Mouse (Mus musculus): ENCODE results near the gene Wdr35. TPM values are rescaled to one million over a fixed set of nuclear protein-coding genes. Genes with fewer than 3 reads are reported as not detected.
"Not testable (repeated sequence)": the region's sequence is repeated elsewhere in the genome, so short reads cannot be mapped to it uniquely, and the experiment has no call there.

Wdr35 gene
- polyA plus RNA-seq, 1 experiment from 2014 or later = 28.1 TPM

DNA sequence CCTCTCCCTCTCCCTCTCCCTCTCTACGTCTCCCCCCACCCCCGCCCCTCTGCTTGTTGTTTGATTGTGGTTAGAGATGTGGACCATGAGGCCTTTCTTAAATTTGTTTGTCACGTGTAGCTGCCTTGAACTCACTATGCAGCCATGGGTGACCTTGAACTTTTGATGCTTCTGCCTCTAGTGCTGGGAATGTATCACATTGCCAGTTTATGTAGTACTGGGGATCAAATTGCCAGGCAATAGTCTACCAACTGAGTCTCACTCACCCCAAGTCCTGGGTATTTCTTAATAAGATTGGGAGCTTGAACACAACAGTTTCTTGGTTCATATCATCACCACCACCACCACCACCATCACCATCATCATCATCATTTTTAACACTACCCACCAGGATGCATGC, 47.3 kb downstream of the Wdr35 start:
- 85% methylated on average over 3 of the region's 3 CpGs for WGBS
- H3K9me3 ChIP-seq = no peaks in the 10 kb centered on the region
- no peak overlapping the region for H3K27ac ChIP-seq
- DNase-seq (ENCODE audit: extremely low spot score, low spot score) = no peak
- no peaks in the 10 kb centered on the region for H3K27me3 ChIP-seq (ENCODE audit: poor library complexity, severe bottlenecking)
- H3K4me3 ChIP-seq = no peak overlapping the region
- H3K4me1 ChIP-seq = no peaks in the 10 kb centered on the region
- H3K36me3 ChIP-seq (replicated peaks) = peaks cover 27% of the 10 kb centered on the region

DNA sequence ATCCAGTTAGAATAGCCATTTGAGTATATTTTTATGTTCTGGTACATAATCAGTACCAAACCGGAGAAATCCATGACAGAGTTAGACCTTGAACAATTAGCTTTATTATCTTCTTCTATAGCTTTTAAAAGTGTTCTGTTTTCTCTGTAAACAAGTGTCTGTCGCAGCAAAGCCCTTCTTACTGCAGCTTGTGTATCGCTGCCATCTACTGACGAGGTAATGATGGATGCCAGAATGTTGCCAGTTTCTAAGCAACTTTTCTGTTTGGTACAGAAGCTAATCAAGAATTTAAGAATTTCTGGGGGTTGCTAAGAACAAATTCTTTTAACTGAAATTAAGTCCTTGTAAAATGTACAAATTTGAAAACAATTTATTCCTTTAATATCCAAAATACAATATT, 49.3 kb downstream of the Wdr35 start:
- DNase-seq (ENCODE audit: extremely low spot score, low spot score) = no peak
- 73% methylated on average over 4 of the region's 4 CpGs for WGBS
- no peaks in the 10 kb centered on the region for H3K27me3 ChIP-seq (ENCODE audit: poor library complexity, severe bottlenecking)
- no peaks in the 10 kb centered on the region for H3K9me3 ChIP-seq
- no peaks in the 10 kb centered on the region for H3K4me1 ChIP-seq
- H3K4me3 ChIP-seq = no peak overlapping the region
- H3K27ac ChIP-seq = no peak overlapping the region
- H3K36me3 ChIP-seq (replicated peaks) = peaks cover 17% of the 10 kb centered on the region

DNA sequence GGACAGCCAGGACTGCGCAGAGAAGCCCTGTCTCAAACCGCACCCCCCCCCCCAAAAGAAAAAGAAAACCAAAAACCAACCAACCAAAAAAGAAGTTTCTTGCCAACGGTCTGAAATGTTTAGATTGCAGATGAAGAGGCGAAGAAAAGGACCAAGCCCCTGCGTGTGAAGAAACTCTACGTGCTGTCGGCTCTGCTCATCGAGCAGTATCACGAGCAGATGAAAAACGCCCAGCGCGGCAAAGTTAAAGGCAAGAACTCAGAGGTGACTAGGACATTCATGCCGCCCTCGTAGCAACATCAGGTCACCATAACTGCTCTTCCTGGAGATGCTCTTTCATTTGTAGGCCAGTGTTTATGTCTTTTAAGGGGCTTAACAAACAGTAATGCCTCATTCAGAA, 50.4 kb downstream of the Wdr35 start:
- Histone ChIP-seq H3K9me3 (no peaks in the 10 kb centered on the region), H3K4me1 (no peaks in the 10 kb centered on the region), H3K4me3 (no peak overlapping the region), H3K27ac (no peak overlapping the region), H3K36me3 (replicated peaks) (peaks cover 18% of the 10 kb centered on the region; the same call in 1 of the 2 replicates), H3K27me3 (ENCODE audit: poor library complexity, severe bottlenecking) (no peaks in the 10 kb centered on the region)
- WGBS = 97% methylated on average over 14 of the region's 14 CpGs
- DNase-seq (ENCODE audit: extremely low spot score, low spot score) = no peak

DNA sequence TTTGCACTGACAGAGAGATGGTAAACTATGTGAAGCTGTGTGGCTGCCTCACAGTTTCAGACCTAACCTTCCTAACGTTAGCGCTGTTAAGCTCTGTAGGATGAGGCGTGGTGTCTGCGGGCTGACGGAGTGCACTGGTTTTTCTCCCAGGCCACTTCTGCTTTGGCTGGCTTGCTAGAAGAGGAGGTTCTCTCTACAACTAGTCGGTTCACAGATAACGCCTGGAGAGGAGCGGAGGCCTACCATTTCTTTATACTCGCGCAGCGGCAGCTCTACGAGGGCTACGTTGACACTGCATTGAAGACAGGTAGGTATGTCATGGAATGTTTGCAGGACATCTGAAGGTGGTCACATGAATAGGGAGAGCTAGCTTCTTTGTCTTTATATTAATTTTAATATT, 51.0 kb downstream of the Wdr35 start:
- no peak overlapping the region for H3K27ac ChIP-seq
- no peaks in the 10 kb centered on the region for H3K9me3 ChIP-seq
- no peak overlapping the region for H3K4me3 ChIP-seq
- no peak for DNase-seq (ENCODE audit: extremely low spot score, low spot score)
- H3K27me3 ChIP-seq (ENCODE audit: poor library complexity, severe bottlenecking) = no peaks in the 10 kb centered on the region
- H3K4me1 ChIP-seq = no peaks in the 10 kb centered on the region
- peaks cover 18% of the 10 kb centered on the region; the same call in 1 of the 2 replicates for H3K36me3 ChIP-seq (replicated peaks)
- 91% methylated on average over 13 of the region's 13 CpGs for WGBS

DNA sequence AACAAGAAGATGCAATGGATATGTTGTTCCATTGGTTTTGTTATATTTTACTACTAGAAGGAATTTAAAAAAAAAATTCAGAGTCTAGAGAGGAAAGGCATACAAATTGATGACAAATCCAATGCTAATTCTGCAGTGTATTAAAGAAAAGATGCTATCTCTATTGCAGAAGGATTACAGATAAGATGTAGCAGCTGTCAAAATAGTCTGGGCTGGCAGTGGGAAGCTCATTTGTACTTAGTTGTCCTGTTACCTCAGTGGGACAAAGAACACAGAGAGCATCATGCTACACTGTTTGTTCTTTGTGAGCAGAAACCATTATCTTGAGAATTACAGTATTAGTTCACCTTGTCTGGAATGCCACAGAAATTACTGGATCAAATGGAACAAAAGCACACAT, 53.2 kb downstream of the Wdr35 start:
- Histone ChIP-seq H3K9me3 (no peaks in the 10 kb centered on the region), H3K4me3 (no peak overlapping the region)

DNA sequence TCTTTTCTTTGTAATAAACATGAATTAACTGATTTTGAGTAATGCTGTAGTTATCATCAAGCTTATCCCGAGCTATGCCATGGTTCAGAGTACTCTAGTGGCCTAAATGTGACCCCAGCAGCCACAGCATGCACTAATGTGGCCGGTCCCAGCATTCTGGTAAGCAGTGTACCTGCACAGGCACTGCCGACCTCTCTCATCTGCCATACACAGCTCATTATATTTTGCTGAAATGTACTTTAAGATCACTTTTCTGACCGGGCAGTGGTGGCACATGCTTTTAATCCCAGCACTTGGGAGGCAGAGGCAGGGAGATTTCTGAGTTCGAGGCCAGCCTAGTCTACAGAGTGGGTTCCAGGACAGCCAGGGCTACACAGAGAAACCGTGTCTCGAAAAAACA, 55.1 kb downstream of the Wdr35 start:
- 92% methylated on average over 7 of the region's 7 CpGs for WGBS
- not testable (repeated sequence) for H3K9me3 ChIP-seq; DNase-seq (ENCODE audit: extremely low spot score, low spot score); H3K4me3 ChIP-seq; H3K27me3 ChIP-seq (ENCODE audit: poor library complexity, severe bottlenecking); H3K27ac ChIP-seq; H3K4me1 ChIP-seq
- peaks cover 16% of the 10 kb centered on the region; the same call in 1 of the 2 replicates for H3K36me3 ChIP-seq (replicated peaks)

More for the DNA sequence above, 53.2 kb downstream of the Wdr35 start:
- peaks cover 7% of the 10 kb centered on the region for H3K4me1 ChIP-seq
- DNase-seq (ENCODE audit: extremely low spot score, low spot score) = no peak
- peaks cover 16% of the 10 kb centered on the region; the same call in 1 of the 2 replicates for H3K36me3 ChIP-seq (replicated peaks)
- H3K27ac ChIP-seq = no peak overlapping the region
- H3K27me3 ChIP-seq (ENCODE audit: poor library complexity, severe bottlenecking) = no peaks in the 10 kb centered on the region

DNA sequence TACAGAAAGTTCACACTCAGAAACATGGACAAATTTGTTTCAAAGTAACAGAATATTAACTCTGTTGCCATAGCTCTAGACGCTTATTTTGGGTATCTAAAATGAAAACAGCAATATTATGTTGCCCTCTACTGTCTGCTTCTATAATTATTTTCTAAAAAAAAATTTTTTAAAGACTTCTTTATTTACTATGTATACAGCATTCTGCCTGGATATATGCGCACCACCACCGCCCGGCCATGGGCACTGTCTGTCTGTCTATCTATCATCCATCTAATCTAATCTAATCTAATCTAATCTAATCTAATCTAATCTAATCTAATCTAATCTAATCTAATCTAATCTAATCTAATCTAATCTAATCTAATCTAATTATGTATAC, 55.8 kb downstream of the Wdr35 start:
- Histone ChIP-seq H3K4me3 (peak overlapping the region; percentile 76), H3K27me3 (ENCODE audit: poor library complexity, severe bottlenecking) (no peaks in the 10 kb centered on the region), H3K4me1 (peaks cover 7% of the 10 kb centered on the region), H3K27ac (peak overlapping the region; percentile 98), H3K36me3 (replicated peaks) (peaks cover 16% of the 10 kb centered on the region; the same call in 1 of the 2 replicates), H3K9me3 (no peaks in the 10 kb centered on the region)
- DNase-seq (ENCODE audit: extremely low spot score, low spot score) = peak; percentile 26
- WGBS = 70% methylated on average over 4 of the region's 4 CpGs

DNA sequence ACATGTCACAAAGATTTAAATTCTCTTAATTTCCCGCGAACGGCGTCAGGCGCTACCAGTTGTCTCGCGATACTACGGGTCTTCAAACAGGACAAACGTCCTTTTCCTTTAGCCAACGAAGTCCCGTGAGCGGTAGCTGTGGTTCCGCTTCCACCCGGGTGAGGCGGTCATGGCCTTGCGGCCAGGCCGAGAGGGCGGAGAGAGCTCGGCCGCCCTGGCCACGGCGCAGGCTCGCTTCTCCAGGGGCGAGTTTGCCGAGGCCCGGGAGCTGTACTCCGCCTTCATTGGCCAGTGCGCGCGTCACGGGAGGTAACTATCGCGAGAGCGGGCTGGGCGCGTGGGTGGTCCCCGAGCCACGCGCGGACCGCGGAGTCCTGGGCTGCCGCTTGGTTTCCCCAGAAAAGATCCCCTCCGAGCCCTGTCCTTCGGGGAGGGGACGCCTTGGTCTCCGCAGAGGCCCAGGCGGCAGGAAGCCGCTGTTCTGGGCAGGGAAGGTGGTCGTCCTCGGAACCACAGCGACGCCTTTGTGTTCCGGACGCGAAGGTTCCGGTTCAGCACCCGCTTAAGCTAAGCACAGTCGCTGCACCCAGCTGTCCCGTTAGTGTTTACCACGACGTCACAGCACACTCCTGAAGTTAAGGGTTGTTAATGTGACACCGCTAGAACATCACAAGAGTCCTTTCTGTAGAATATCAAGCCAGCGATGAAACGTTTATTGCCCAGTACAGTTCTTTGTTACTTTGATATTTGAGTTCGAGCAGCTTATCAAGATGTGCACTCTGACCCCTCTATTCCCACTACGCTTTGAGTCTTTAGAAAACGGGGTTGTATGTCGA, 56.4 kb downstream of the Wdr35 start, which contains the start of gene Ttc32:
Gene Ttc32 (plus strand): TSS at position 110 of the 836 bp plus-strand sequence.
- peaks cover 16% of the 10 kb centered on the region; the same call in 1 of the 2 replicates for H3K36me3 ChIP-seq (replicated peaks)
- DNase-seq (ENCODE audit: extremely low spot score, low spot score) = peak; percentile 90
- peak within 1 kb of the TSS; percentile 98 for H3K27ac ChIP-seq
- H3K4me3 ChIP-seq = peak within 1 kb of the TSS; percentile 76
- H3K9me3 ChIP-seq = no peaks in the 10 kb centered on the region
- under 1% methylated on average over 69 of the region's 69 CpGs for WGBS
- peaks cover 7% of the 10 kb centered on the region for H3K4me1 ChIP-seq
- no peaks in the 10 kb centered on the region for H3K27me3 ChIP-seq (ENCODE audit: poor library complexity, severe bottlenecking)

DNA sequence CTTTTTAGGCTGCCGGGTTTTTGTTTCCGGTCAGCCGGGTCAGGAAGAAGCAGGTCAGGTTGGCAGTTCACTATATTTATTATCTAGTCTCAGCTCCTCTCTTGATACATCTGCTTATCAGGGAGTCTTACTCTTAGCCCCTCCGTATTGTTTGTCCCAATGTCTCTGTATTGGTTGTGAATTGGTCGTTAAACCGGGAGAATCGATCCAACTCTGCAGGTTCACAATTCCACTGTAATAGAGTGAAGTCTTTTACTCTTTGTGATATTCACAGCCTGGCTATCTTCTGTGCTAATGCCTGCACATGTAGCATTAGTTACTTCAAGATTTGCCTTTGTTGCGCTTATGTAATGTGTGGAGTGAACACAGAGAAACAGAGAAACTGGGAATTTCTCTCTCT, 57.5 kb downstream of the Wdr35 start:
- no peak for DNase-seq (ENCODE audit: extremely low spot score, low spot score)
- Histone ChIP-seq H3K27me3 (ENCODE audit: poor library complexity, severe bottlenecking) (no peaks in the 10 kb centered on the region), H3K27ac (peak overlapping the region; percentile 98), H3K4me1 (peaks cover 7% of the 10 kb centered on the region), H3K36me3 (replicated peaks) (peaks cover 16% of the 10 kb centered on the region; the same call in 1 of the 2 replicates), H3K4me3 (peak overlapping the region; percentile 76), H3K9me3 (no peaks in the 10 kb centered on the region)
- 86% methylated on average over 8 of the region's 8 CpGs for WGBS

DNA sequence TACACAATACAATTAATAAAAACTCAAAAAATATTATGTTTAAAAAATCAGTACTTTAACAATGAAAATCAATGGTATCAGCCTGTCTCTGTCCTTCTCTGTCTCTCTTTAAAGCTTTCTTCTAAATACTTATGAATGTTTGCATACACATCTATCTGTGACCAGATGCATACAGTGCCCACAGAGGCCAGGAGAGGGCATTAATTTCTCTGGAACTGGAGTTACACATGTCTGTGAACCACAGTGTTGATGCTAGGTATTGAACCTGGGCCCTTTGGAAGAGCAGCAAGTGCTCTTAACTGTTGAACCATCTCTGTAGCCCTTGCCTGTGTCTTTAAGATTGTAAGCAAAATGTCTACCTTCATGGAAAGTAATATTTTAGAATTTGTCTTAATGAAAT, 59.4 kb downstream of the Wdr35 start:
- Histone ChIP-seq H3K27me3 (ENCODE audit: poor library complexity, severe bottlenecking) (no peaks in the 10 kb centered on the region), H3K27ac (no peak overlapping the region), H3K4me3 (no peak overlapping the region), H3K36me3 (replicated peaks) (peaks cover 8% of the 10 kb centered on the region; the same call in 1 of the 2 replicates), H3K4me1 (peaks cover 7% of the 10 kb centered on the region), H3K9me3 (no peaks in the 10 kb centered on the region)
- no peak for DNase-seq (ENCODE audit: extremely low spot score, low spot score)

DNA sequence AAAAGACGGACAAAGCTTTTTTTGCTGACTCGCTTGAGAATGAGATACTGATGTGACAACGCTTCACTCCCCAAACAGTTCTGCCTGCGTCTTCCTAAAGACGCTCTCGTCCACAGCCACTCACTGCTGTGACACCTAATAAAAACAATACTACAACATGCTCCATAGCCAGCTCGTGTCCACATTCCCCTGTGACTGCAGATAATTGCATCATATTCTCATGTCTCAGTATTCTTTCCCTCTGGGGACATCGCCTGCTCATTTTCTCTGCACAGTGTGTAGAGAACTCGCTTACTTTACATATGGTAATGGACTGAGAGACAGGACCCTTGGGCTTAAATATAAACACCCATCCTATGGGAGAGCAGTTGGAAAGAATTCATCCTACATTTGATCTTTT, 62.7 kb downstream of the Wdr35 start:
- Histone ChIP-seq H3K4me1 (no peaks in the 10 kb centered on the region), H3K4me3 (no peak overlapping the region), H3K27me3 (ENCODE audit: poor library complexity, severe bottlenecking) (no peaks in the 10 kb centered on the region), H3K9me3 (no peaks in the 10 kb centered on the region), H3K27ac (no peak overlapping the region), H3K36me3 (replicated peaks) (no peaks in the 10 kb centered on the region)
- DNase-seq (ENCODE audit: extremely low spot score, low spot score) = no peak
- WGBS = 89% methylated on average over 9 of the region's 9 CpGs

DNA sequence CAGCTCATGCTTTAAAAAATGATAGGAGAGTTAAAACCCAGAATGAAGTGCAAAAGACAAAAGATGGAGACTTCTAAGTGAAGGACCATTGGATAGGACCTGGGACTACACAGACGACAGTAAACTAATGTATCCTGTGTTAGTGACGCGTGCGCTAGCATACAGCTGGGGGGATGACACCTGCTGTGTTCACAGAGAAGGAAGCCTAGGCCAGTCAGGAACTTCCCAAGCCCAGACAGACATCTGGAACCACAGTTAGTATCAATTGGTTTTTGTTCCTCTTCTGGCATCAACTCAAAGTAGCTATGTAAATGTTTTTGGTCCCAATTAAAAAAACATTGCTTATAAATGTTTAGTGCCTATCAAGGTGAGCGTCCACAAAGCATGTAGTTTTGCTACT, 66.5 kb downstream of the Wdr35 start:
- Histone ChIP-seq H3K9me3 (no peaks in the 10 kb centered on the region), H3K27ac (no peak overlapping the region), H3K4me1 (peaks cover 4% of the 10 kb centered on the region; the same call in 1 of the 2 replicates), H3K4me3 (no peak overlapping the region), H3K27me3 (ENCODE audit: poor library complexity, severe bottlenecking) (no peaks in the 10 kb centered on the region), H3K36me3 (replicated peaks) (peaks cover 4% of the 10 kb centered on the region; the same call in 1 of the 2 replicates)
- DNase-seq (ENCODE audit: extremely low spot score, low spot score) = no peak
- WGBS = 86% methylated on average over 5 of the region's 5 CpGs

DNA sequence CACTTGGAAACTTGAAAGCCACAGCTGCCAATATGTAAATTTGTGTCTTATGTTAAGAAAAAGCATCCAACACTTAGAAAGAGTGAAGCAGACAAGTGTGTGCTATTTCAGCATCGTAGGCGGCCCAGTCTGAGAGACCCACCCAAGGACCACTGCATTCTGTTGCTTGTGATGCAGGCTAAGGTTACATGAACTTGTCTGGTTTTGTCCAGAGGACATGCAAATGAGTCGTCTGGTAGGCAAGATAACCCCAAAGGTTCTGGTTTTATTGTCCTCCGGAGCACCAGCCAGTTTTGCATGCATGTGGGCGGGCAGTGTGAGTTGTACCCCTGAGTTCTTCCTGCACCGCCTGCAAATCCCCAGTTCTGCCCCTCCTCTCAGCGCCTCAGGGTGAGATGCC, 67.0 kb downstream of the Wdr35 start:
- Histone ChIP-seq H3K27ac (no peak overlapping the region), H3K4me3 (no peak overlapping the region), H3K4me1 (peaks cover 4% of the 10 kb centered on the region; the same call in 1 of the 2 replicates), H3K36me3 (replicated peaks) (peaks cover 4% of the 10 kb centered on the region; the same call in 1 of the 2 replicates), H3K27me3 (ENCODE audit: poor library complexity, severe bottlenecking) (no peaks in the 10 kb centered on the region), H3K9me3 (no peaks in the 10 kb centered on the region)
- DNase-seq (ENCODE audit: extremely low spot score, low spot score) = no peak
- 71% methylated on average over 7 of the region's 7 CpGs for WGBS
